In genomic region chr11:60307375-60307825, GRCm38 (mm10) we compare ENCODE assay signal across 8 mouse cellular contexts. TPM values are rescaled to one million over a fixed set of nuclear protein-coding genes. Genes with fewer than 3 reads are reported as not detected.
DNase-seq lines count a peak whose midpoint lies in the region; ATAC-seq and TF ChIP-seq lines count a peak whose summit lies in the region.

No protein-coding gene starts in this region.

- in situ Hi-C loops in ES-E14 (cut with MboI; ENCODE audit: low sequenced_read_pairs in 2 of 2, unreplicated experiment in 2 of 2), result no loop called here

- ATAC-seq in forebrain, embryonic 14.5 days, result peak; percentile 43; the same call in 1 of the 2 replicates
- ATAC-seq in forebrain, embryonic 11.5 days (replicated peaks; ENCODE audit: low FRiP score), result no peak
- ATAC-seq in megakaryocyte progenitor cell, adult 5-6 weeks (replicated peaks; ENCODE audit: poor library complexity), result peak; percentile 42; the same call in 1 of the 2 replicates

- DNase-seq in forebrain, embryonic 14.5 days (ENCODE audit: low spot score), result peak; percentile 65
- no peak for DNase-seq in forebrain, embryonic 11.5 days (ENCODE audit: low spot score)
- peak; percentile 40 for DNase-seq in ES-E14 (ENCODE audit: low read depth, low spot score)
- DNase-seq in induced T-regulatory cell, adult 2 months (ENCODE audit: low read depth), result peak; percentile 71
- no peak for DNase-seq in right cerebral cortex, postnatal 25 days
- DNase-seq in retina, postnatal 1 day, result no peak
- DNase-seq in cerebellum, postnatal 4 days (ENCODE audit: low spot score in 2 of 2), result no peak

- peaks cover 33% of the 10 kb centered on the region for H3K4me1 ChIP-seq in forebrain, embryonic 14.5 days (ENCODE audit: control insufficient read depth, insufficient read depth, low read length)
- H3K4me1 ChIP-seq in forebrain, embryonic 11.5 days (replicated peaks; ENCODE audit: control insufficient read depth, insufficient read depth, low read length), result peaks cover 9% of the 10 kb centered on the region
- H3K4me1 ChIP-seq in ES-E14 (ENCODE audit: control insufficient read depth in 2 of 2, insufficient read depth in 2 of 2, low read length in 2 of 2, poor library complexity in 1 of 2), result no peaks in the 10 kb centered on the region; a peak in 1 of 4 replicates

- H3K27me3 ChIP-seq in forebrain, embryonic 14.5 days (replicated peaks; ENCODE audit: control insufficient read depth, insufficient read depth, low read length), result no peaks in the 10 kb centered on the region
- no peaks in the 10 kb centered on the region for H3K27me3 ChIP-seq in forebrain, embryonic 11.5 days (ENCODE audit: control insufficient read depth, insufficient read depth, low read length)

- no peaks in the 10 kb centered on the region for H3K9me3 ChIP-seq in forebrain, embryonic 14.5 days (replicated peaks; ENCODE audit: control insufficient read depth, low read length)
- no peaks in the 10 kb centered on the region for H3K9me3 ChIP-seq in forebrain, embryonic 11.5 days (ENCODE audit: control insufficient read depth, low read length)
- no peaks in the 10 kb centered on the region for H3K9me3 ChIP-seq in ES-E14 (ENCODE audit: control insufficient read depth, insufficient read depth, low read depth, low read length)

- H3K9ac ChIP-seq in forebrain, embryonic 14.5 days (ENCODE audit: low read length), result no peak overlapping the region
- H3K9ac ChIP-seq in forebrain, embryonic 11.5 days (ENCODE audit: low read length), result no peak overlapping the region
- no peak overlapping the region for H3K9ac ChIP-seq in ES-E14 (ENCODE audit: insufficient read depth, low read depth, low read length, poor library complexity, severe bottlenecking)

- no peak overlapping the region for H3K4me3 ChIP-seq in forebrain, embryonic 14.5 days (ENCODE audit: low read depth, low read length)
- H3K4me3 ChIP-seq in forebrain, embryonic 11.5 days (ENCODE audit: low read depth, low read length), result no peak overlapping the region
- no peak overlapping the region for H3K4me3 ChIP-seq in ES-E14 (ENCODE audit: insufficient read depth in 1 of 2, low read depth in 1 of 2, low read length in 2 of 2, poor library complexity in 1 of 2, severe bottlenecking in 1 of 2)

- H3K27ac ChIP-seq in forebrain, embryonic 14.5 days (ENCODE audit: low read depth, low read length), result no peak overlapping the region
- no peak overlapping the region for H3K27ac ChIP-seq in forebrain, embryonic 11.5 days (ENCODE audit: low read depth, low read length)
- H3K27ac ChIP-seq in ES-E14 (ENCODE audit: insufficient read depth, low read depth, low read length, poor library complexity, severe bottlenecking), result no peak overlapping the region

- H3K36me3 ChIP-seq in forebrain, embryonic 14.5 days (ENCODE audit: control insufficient read depth, insufficient read depth, low read length), result no peaks in the 10 kb centered on the region
- H3K36me3 ChIP-seq in forebrain, embryonic 11.5 days (ENCODE audit: control insufficient read depth, insufficient read depth, low read length), result no peaks in the 10 kb centered on the region
- H3K36me3 ChIP-seq in ES-E14 (ENCODE audit: control insufficient read depth, insufficient read depth, low read length, poor library complexity, severe bottlenecking), result no peaks in the 10 kb centered on the region

- H3K4me2 ChIP-seq in forebrain, embryonic 14.5 days (ENCODE audit: low read length), result no peak overlapping the region
- H3K4me2 ChIP-seq in forebrain, embryonic 11.5 days (ENCODE audit: low read depth, low read length, severe bottlenecking), result no peak overlapping the region

- 46% methylated on average over 2 of the region's 2 CpGs for WGBS in forebrain, embryonic 14.5 days
- WGBS in forebrain, embryonic 11.5 days, result 81% methylated on average over 2 of the region's 2 CpGs

TF ChIP-seq in ES-E14, 5 proteins besides CTCF, POLR2A, EP300 and RAD21:
- TF ChIP-seq ZC3H11A (IDR thresholded peaks at IDR 0.05; ENCODE audit: borderline replicate concordance, low read depth, low read length), result no peak
- no peak for TF ChIP-seq HCFC1 (IDR thresholded peaks at IDR 0.05; ENCODE audit: borderline replicate concordance, insufficient read depth, low read length)
- no peak for TF ChIP-seq CHD2 (IDR thresholded peaks at IDR 0.05; ENCODE audit: low read depth, low read length)
- no peak for TF ChIP-seq ZNF384 (IDR thresholded peaks at IDR 0.05; ENCODE audit: low read depth, low read length)
- no peak for TF ChIP-seq MAFK (IDR thresholded peaks at IDR 0.05; ENCODE audit: insufficient read depth, low read depth, low read length)

RNA-seq across cellular contexts. Expression of gene Tom1l2, which starts 45.3 kb away (rescaled TPM):
- 23.0 and 31.6 TPM in 2 replicates for polyA plus RNA-seq in forebrain, embryonic 14.5 days (2014; fragmentation: Nextera tagmentation; extraction: Ambion mirVana)
- 18.0 and 19.5 TPM in 2 replicates for polyA plus RNA-seq in forebrain, embryonic 11.5 days (2014; fragmentation: Nextera tagmentation; extraction: Ambion mirVana)
- 9.3 and 10.4 TPM in 2 replicates for total RNA-seq in ES-E14 (2012; rRNA removed)
- 6.8 and 9.0 TPM in 2 replicates for total RNA-seq in megakaryocyte progenitor cell, adult 5-6 weeks (2015)
- 4.5 and 4.8 TPM in 2 replicates for total RNA-seq in megakaryocyte progenitor cell, adult 5-6 weeks (2017)

RNA-seq across cellular contexts. Expression of gene Drc3, which starts 45.7 kb away (rescaled TPM):
- 5.9 and 7.0 TPM in 2 replicates for polyA plus RNA-seq in forebrain, embryonic 14.5 days (2014; fragmentation: Nextera tagmentation; extraction: Ambion mirVana)
- 1.6 and 2.1 TPM in 2 replicates for polyA plus RNA-seq in forebrain, embryonic 11.5 days (2014; fragmentation: Nextera tagmentation; extraction: Ambion mirVana)
- 1.9 and 2.0 TPM in 2 replicates for total RNA-seq in ES-E14 (2012; rRNA removed)
- 0.37 TPM in 1 of 2 replicates, not detected in the other for total RNA-seq in megakaryocyte progenitor cell, adult 5-6 weeks (2015)
- total RNA-seq in megakaryocyte progenitor cell, adult 5-6 weeks (2017), result 0.24 and 4.3 TPM in 2 replicates

Comparison
In these comparisons a context has a peak if more than half of its experiments do, and no peak if none do; other contexts are left out.
1. DNase-seq: peak in forebrain, embryonic 14.5 days (single experiment), ES-E14 (single experiment) and induced T-regulatory cell, adult 2 months (single experiment); none in forebrain, embryonic 11.5 days (single experiment), right cerebral cortex, postnatal 25 days (single experiment), retina, postnatal 1 day (single experiment) and cerebellum, postnatal 4 days (0 of 2).